Mouse (Mus musculus): ENCODE data around the gene Gipc3. TPM values are rescaled to one million over a fixed set of nuclear protein-coding genes. Genes with fewer than 3 reads are reported as not detected.

Gene Gipc3
- polyA plus RNA-seq, 1 experiment from 2014 or later: 0.05 TPM

DNA sequence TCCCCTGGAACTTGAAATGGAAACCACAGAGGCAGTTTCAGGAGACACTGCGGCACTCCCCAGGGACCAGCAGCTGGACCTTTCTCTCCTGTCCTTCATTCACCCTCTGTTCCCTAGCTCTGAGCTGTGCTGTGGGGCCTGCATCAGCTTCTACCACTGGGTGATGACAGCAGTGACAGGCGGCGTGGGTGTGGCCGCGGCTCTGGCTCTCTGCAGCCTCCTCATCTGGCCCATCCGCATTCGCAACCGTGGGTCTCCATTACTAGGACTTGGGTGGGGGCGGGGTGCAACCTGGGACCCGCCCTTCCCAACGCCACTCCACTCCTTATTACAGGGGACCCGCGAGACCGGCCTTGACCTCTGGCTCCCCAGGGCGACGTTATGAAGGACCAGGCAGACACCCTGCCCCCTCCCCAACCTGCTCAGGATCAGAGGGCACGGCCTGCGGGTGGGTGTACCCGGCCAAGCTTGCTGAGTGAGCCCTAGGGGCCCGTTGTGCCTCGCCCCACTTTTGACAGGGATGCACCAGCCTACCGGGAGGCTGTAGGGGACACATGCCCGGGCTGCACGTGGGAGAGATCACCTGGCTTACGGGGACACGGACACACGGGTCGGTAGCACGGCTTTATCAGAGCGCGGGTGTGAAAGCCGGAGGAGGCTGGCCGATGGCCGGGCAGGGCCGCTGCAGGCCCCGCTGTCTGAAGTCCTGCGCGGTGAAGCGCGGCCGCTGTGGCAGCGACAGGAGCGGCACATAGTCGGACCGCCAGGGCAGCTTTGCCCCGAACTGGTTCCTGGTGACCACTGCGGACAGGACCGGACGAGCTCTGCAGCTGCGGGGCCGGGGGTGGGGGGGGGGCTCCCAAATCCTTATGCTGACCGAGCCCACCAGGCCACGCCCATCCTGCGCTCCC, 20.6 kb upstream of the Gipc3 start:
- Histone ChIP-seq H3K4me2 (ENCODE audit: low read depth, low read length) (peak overlapping the region; percentile 30; the same call in 1 of the 2 replicates), H3K4me3 (ENCODE audit: low read depth, low read length) (peak overlapping the region; percentile 12; the same call in 1 of the 2 replicates), H3K9ac (replicated peaks; ENCODE audit: low read depth, low read length) (peak overlapping the region; percentile 39), H3K36me3 (ENCODE audit: control insufficient read depth, insufficient read depth, low read length) (peaks cover 20% of the 10 kb centered on the region), H3K27me3 (ENCODE audit: control insufficient read depth, insufficient read depth, low read length) (0 out of 2 replicates have a peak, but pooled peaks cover 3% of the 10 kb centered on the region), H3K9me3 (ENCODE audit: control insufficient read depth, low read length) (no peaks in the 10 kb centered on the region), H3K4me1 (ENCODE audit: control insufficient read depth, insufficient read depth, low read length) (peaks cover 12% of the 10 kb centered on the region; the same call in 1 of the 2 replicates), H3K27ac (ENCODE audit: low read depth, low read length) (no peak overlapping the region)
- 13% methylated on average over 54 of the region's 54 CpGs for WGBS
- no peak for ATAC-seq (ENCODE audit: low read depth)

- Histone ChIP-seq H3K27ac (ENCODE audit: low read depth, low read length) (no peak overlapping the region), H3K4me3 (ENCODE audit: low read depth, low read length) (no peak overlapping the region), H3K36me3 (ENCODE audit: control insufficient read depth, insufficient read depth, low read length) (peaks cover 8% of the 10 kb centered on the region; the same call in 1 of the 2 replicates), H3K9me3 (ENCODE audit: control insufficient read depth, low read length) (no peaks in the 10 kb centered on the region), H3K27me3 (ENCODE audit: control insufficient read depth, insufficient read depth, low read length) (0 out of 2 replicates have a peak, but pooled peaks cover 3% of the 10 kb centered on the region), H3K9ac (replicated peaks; ENCODE audit: low read depth, low read length) (no peak overlapping the region), H3K4me2 (ENCODE audit: low read depth, low read length) (no peak overlapping the region), H3K4me1 (ENCODE audit: control insufficient read depth, insufficient read depth, low read length) (peaks cover 16% of the 10 kb centered on the region; the same call in 1 of the 2 replicates)
- WGBS: 80% methylated on average over 12 of the region's 12 CpGs
- no peak for ATAC-seq (ENCODE audit: low read depth)
These were observed 19.4 kb upstream of the Gipc3 start for GRCm38 (mm10) chr10:81362336-81362949.

DNA sequence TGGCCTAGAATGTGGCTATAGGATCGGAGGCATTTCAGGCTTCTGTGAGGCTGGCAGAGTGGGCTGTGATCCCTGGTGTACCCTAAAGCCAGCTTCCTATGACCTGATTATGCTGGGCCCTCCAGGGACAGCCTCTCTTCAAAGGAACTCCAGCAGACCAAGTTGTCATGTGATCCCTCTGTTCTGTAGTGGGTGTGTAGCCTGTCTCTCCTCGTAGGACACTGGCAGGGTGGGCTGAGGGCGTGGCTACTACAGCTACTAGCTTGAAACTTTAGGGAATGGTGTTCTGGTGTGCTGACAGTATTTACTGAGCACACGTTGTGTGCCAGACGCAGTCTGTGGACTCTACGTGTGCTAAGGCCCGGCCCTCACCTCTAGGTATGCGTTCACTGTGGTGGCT, 17.7 kb upstream of the Gipc3 start:
- H3K27ac ChIP-seq (ENCODE audit: low read depth, low read length): no peak overlapping the region
- 70% methylated on average over 8 of the region's 8 CpGs for WGBS
- no peak for ATAC-seq (ENCODE audit: low read depth)
- no peak overlapping the region for H3K9ac ChIP-seq (replicated peaks; ENCODE audit: low read depth, low read length)
- no peak overlapping the region for H3K4me2 ChIP-seq (ENCODE audit: low read depth, low read length)
- H3K4me1 ChIP-seq (ENCODE audit: control insufficient read depth, insufficient read depth, low read length): peaks cover 16% of the 10 kb centered on the region; the same call in 1 of the 2 replicates
- 0 out of 2 replicates have a peak, but pooled peaks cover 3% of the 10 kb centered on the region for H3K27me3 ChIP-seq (ENCODE audit: control insufficient read depth, insufficient read depth, low read length)
- no peaks in the 10 kb centered on the region for H3K36me3 ChIP-seq (ENCODE audit: control insufficient read depth, insufficient read depth, low read length)
- no peak overlapping the region for H3K4me3 ChIP-seq (ENCODE audit: low read depth, low read length)
- no peaks in the 10 kb centered on the region for H3K9me3 ChIP-seq (ENCODE audit: control insufficient read depth, low read length)

DNA sequence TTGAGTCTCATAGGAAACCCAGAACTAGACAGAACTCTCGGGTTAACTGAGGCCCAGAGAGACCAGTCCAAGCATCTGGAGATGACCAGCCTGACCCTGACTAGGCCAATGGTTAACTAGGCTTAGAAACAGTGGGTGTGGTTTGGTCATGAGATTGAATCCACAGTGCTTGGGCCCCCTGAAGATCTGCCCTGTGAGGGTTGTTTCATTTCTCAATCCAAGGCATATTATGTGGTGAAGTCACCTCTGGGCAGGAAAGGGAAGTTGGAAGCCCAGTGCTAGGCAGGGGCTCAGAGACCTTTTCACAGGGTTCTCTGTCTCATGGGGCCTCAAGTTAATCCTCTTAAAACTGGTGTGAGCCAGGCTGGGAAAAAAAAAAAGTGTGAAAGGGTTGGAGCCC, 15.8 kb upstream of the Gipc3 start:
- no peaks in the 10 kb centered on the region for H3K9me3 ChIP-seq (ENCODE audit: control insufficient read depth, low read length)
- H3K4me2 ChIP-seq (ENCODE audit: low read depth, low read length): peak overlapping the region; percentile 85; the same call in 1 of the 2 replicates
- ATAC-seq (ENCODE audit: low read depth): no peak
- peaks cover 9% of the 10 kb centered on the region; the same call in 1 of the 2 replicates for H3K4me1 ChIP-seq (ENCODE audit: control insufficient read depth, insufficient read depth, low read length)
- H3K36me3 ChIP-seq (ENCODE audit: control insufficient read depth, insufficient read depth, low read length): no peaks in the 10 kb centered on the region
- WGBS: 70% methylated on average over 1 of the region's 1 CpGs
- 0 out of 2 replicates have a peak, but pooled peaks cover 3% of the 10 kb centered on the region for H3K27me3 ChIP-seq (ENCODE audit: control insufficient read depth, insufficient read depth, low read length)
- 0 out of 2 replicates have a peak overlapping the region, but pooled peaks have one; percentile 67 for H3K4me3 ChIP-seq (ENCODE audit: low read depth, low read length)
- no peak overlapping the region for H3K27ac ChIP-seq (ENCODE audit: low read depth, low read length)
- 0 out of 2 replicates have a peak overlapping the region, but pooled peaks have one; percentile 75 for H3K9ac ChIP-seq (replicated peaks; ENCODE audit: low read depth, low read length)

DNA sequence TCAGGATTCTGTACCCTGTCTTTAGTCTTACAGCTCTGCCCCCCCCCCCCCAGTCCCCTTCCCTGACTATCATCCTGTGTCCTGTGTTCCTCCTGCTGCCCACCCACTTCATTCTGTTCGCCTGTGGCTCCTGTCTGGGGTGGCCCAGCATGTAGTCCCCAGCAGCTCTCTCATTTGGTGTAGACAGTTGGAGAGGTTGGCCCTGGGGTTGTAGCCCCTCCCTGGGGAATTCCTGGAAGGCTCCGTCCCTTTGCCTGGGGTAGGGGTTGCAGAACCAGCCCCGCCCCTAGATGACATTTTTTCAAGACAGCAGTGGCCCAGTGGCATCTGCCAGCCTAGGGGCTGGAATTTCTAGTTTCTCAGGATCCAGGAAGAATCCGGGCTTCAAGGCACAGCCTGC, 15.1 kb upstream of the Gipc3 start:
- H3K9ac ChIP-seq (replicated peaks; ENCODE audit: low read depth, low read length): peak overlapping the region; percentile 75
- WGBS: 33% methylated on average over 4 of the region's 4 CpGs
- no peak for ATAC-seq (ENCODE audit: low read depth)
- H3K4me1 ChIP-seq (ENCODE audit: control insufficient read depth, insufficient read depth, low read length): 0 out of 2 replicates have a peak, but pooled peaks cover 6% of the 10 kb centered on the region
- peak overlapping the region; percentile 67 for H3K4me3 ChIP-seq (ENCODE audit: low read depth, low read length)
- no peak overlapping the region for H3K27ac ChIP-seq (ENCODE audit: low read depth, low read length)
- H3K9me3 ChIP-seq (ENCODE audit: control insufficient read depth, low read length): no peaks in the 10 kb centered on the region
- H3K4me2 ChIP-seq (ENCODE audit: low read depth, low read length): peak overlapping the region; percentile 85
- no peaks in the 10 kb centered on the region for H3K36me3 ChIP-seq (ENCODE audit: control insufficient read depth, insufficient read depth, low read length)
- 0 out of 2 replicates have a peak, but pooled peaks cover 3% of the 10 kb centered on the region for H3K27me3 ChIP-seq (ENCODE audit: control insufficient read depth, insufficient read depth, low read length)

DNA sequence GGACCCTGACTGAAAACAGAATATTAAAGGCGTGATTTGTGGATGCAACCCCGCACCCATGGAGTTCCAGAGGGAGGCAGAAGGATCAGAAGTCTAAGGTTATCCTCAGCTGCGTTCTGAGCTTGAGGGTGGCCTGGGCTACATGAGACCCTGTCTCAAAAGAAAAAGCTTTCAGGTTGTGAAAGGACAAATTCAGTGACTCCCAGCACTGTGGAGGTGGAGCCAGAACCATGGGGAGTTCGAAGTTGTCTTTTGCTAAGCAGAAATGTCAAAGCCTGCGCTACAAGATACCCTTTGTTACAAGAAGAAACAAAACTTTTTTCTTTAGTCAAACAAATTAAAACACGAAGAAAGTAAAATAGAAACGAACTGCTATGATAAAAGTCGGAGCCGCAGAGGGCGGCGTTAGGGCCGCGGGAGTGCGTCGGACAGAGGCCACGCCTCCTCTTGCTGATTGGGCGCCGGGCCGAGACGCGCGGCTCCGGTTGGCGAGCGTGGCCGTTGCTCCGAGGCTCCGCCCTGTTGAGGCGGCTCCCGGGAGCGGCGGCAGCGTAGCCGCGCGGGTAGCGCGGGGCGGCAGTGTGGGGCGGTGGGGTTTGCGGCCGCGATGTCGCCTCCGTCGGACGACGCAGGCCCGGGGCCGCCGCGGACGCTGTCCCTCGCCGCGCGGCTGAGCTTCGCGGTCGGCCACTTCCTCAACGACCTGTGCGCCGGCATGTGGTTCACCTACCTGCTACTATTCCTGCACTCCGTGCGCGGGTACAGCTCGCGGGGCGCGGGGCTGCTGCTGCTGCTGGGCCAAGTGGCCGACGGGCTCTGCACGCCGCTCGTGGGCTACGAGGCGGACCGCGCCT, 14.2 kb upstream of the Gipc3 start, which contains the start of gene Mfsd12:
Mfsd12 (plus strand) TSS at position 501 of the 854 bp plus-strand sequence.
- 2% methylated on average over 66 of the region's 79 CpGs for WGBS
- ATAC-seq (ENCODE audit: low read depth): peak; percentile 92
- H3K4me2 ChIP-seq (ENCODE audit: low read depth, low read length): peak within 1 kb of the TSS; percentile 85
- H3K9me3 ChIP-seq (ENCODE audit: control insufficient read depth, low read length): no peaks in the 10 kb centered on the region
- 0 out of 2 replicates have a peak, but pooled peaks cover 6% of the 10 kb centered on the region for H3K4me1 ChIP-seq (ENCODE audit: control insufficient read depth, insufficient read depth, low read length)
- no peak within 1 kb of the TSS for H3K27ac ChIP-seq (ENCODE audit: low read depth, low read length)
- H3K4me3 ChIP-seq (ENCODE audit: low read depth, low read length): peak within 1 kb of the TSS; percentile 67
- H3K27me3 ChIP-seq (ENCODE audit: control insufficient read depth, insufficient read depth, low read length): no peaks in the 10 kb centered on the region
- no peaks in the 10 kb centered on the region for H3K36me3 ChIP-seq (ENCODE audit: control insufficient read depth, insufficient read depth, low read length)
- H3K9ac ChIP-seq (replicated peaks; ENCODE audit: low read depth, low read length): peak within 1 kb of the TSS; percentile 75

- WGBS: 54% methylated on average over 12 of the region's 12 CpGs
- Histone ChIP-seq H3K27me3 (ENCODE audit: control insufficient read depth, insufficient read depth, low read length) (no peaks in the 10 kb centered on the region), H3K4me2 (ENCODE audit: low read depth, low read length) (peak overlapping the region; percentile 85), H3K4me1 (ENCODE audit: control insufficient read depth, insufficient read depth, low read length) (0 out of 2 replicates have a peak, but pooled peaks cover 6% of the 10 kb centered on the region), H3K36me3 (ENCODE audit: control insufficient read depth, insufficient read depth, low read length) (no peaks in the 10 kb centered on the region), H3K9me3 (ENCODE audit: control insufficient read depth, low read length) (no peaks in the 10 kb centered on the region), H3K27ac (ENCODE audit: low read depth, low read length) (no peak overlapping the region), H3K4me3 (ENCODE audit: low read depth, low read length) (no peak overlapping the region), H3K9ac (replicated peaks; ENCODE audit: low read depth, low read length) (no peak overlapping the region)
- ATAC-seq (ENCODE audit: low read depth): no peak
These were observed 13.4 kb upstream of the Gipc3 start for GRCm38 (mm10) chr10:81356352-81356990.

GRCm38 (mm10) chr10:81355533-81355932, 12.5 kb upstream of the Gipc3 start:
- WGBS: 85% methylated on average over 4 of the region's 4 CpGs
- H3K27me3 ChIP-seq (ENCODE audit: control insufficient read depth, insufficient read depth, low read length): no peaks in the 10 kb centered on the region
- H3K9me3 ChIP-seq (ENCODE audit: control insufficient read depth, low read length): no peaks in the 10 kb centered on the region
- H3K9ac ChIP-seq (replicated peaks; ENCODE audit: low read depth, low read length): no peak overlapping the region
- H3K4me1 ChIP-seq (ENCODE audit: control insufficient read depth, insufficient read depth, low read length): 0 out of 2 replicates have a peak, but pooled peaks cover 4% of the 10 kb centered on the region
- H3K4me3 ChIP-seq (ENCODE audit: low read depth, low read length): no peak overlapping the region
- no peak overlapping the region for H3K4me2 ChIP-seq (ENCODE audit: low read depth, low read length)
- H3K27ac ChIP-seq (ENCODE audit: low read depth, low read length): no peak overlapping the region
- ATAC-seq (ENCODE audit: low read depth): no peak
- H3K36me3 ChIP-seq (ENCODE audit: control insufficient read depth, insufficient read depth, low read length): no peaks in the 10 kb centered on the region

All from neural tube, embryonic 14.5 days (tissue).